Mouse (Mus musculus): Measurements from ENCODE around the gene Tst. TPM values are rescaled to one million over a fixed set of nuclear protein-coding genes. Genes with fewer than 3 reads are reported as not detected.
A peak's percentile ranks its signal among the peaks of the same experiment; 100 is the strongest.

The Tst gene
- 1.8 and 2.0 TPM in 2 replicates for total RNA-seq (2012; rRNA removed)
- 0.66 and 0.67 TPM in 2 replicates for total RNA-seq (2014; rRNA removed)
- 0.56 and 0.57 TPM in 2 replicates for polyA plus RNA-seq (2012; ENCODE audit: insufficient read length, low read depth)

DNA sequence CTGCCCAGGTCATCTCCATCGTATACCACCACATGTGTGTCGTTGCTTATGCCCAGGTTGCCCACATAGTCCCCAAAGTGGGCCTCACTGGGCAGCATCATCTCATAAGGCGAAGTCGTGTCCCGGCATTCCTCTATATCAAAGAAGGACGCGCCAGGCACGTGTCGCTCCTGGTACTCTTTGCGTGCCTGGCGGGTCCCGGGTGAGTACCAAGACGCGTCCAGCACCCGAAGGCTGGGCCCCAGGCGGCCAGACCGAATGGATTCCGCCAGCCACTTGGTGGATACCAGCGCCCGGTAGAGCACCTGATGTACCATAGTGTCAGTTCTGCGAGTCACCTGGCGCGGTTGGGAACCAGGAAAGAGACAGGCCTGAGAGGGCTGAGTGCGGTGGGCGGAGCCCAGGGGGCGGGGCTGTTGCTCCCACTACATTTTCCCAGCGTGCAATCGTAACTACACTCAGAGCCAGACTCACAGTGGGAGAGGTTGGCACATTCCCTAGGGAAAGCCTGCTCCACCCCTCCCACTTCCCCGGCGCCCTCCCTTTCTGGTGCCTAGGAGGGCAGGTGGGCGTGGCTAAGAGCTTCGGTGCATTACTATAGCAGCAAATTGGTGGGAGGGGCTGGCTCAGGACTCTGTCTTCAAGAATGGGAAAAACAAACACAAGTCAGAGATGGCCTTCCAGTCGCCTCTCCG is at the start of gene Tst:
Gene Tst (minus strand): TSS at position 391 of the 695 bp plus-strand sequence.
- dilution Hi-C loops (cut with MboI; ENCODE audit: extremely low pct_ligation_motif_present, extremely low pct_unique_long_range_greater_than_20kb, low sequenced_read_pairs): no loop called here
- H3K36me3 ChIP-seq (replicated peaks in 1 of 2; ENCODE audit: control insufficient read depth in 1 of 2, insufficient read depth in 1 of 2, low read length in 1 of 2): peaks cover 8 to 10% of the 10 kb centered on the region in 2 experiments
- peak within 1 kb of the TSS; percentile 69 to 89 (median 75) for H3K4me3 ChIP-seq (replicated peaks in 1 of 3; ENCODE audit: low read depth in 2 of 3, low read length in 2 of 3, poor library complexity in 1 of 3)
- peak within 1 kb of the TSS; percentile 22; the same call in 1 of the 2 replicates for H3K27ac ChIP-seq (ENCODE audit: insufficient read depth, low read depth)
- H3K9ac ChIP-seq (ENCODE audit: insufficient read depth, low read depth): peak within 1 kb of the TSS; percentile 57
- peak within 1 kb of the TSS; percentile 76 for H3K4me2 ChIP-seq (ENCODE audit: insufficient read depth, low read depth, poor library complexity, severe bottlenecking)
- in situ Hi-C loops (cut with MboI; ENCODE audit: low pct_ligation_motif_present, low pct_unique_long_range_greater_than_20kb, low sequenced_read_pairs): no loop called here
- peaks cover 22% of the 10 kb centered on the region for H3K27me3 ChIP-seq (replicated peaks)
- H3K79me2 ChIP-seq (replicated peaks; ENCODE audit: control insufficient read depth, extremely low read depth, insufficient read depth, poor library complexity, severe bottlenecking): no peaks in the 10 kb centered on the region
- peaks cover 3 to 17% of the 10 kb centered on the region in 2 experiments for H3K4me1 ChIP-seq (ENCODE audit: control insufficient read depth in 1 of 2, insufficient read depth in 2 of 2)
- TF ChIP-seq MYC (IDR thresholded peaks at IDR 0.05; ENCODE audit: low read depth, low read length) (no peak), KAT2A (IDR thresholded peaks at IDR 0.05; ENCODE audit: insufficient replicate concordance, low read length) (no peak), PAX5 (IDR thresholded peaks at IDR 0.05; ENCODE audit: low read length) (no peak), MAX (IDR thresholded peaks at IDR 0.05; ENCODE audit: low read length) (no peak), HCFC1 (IDR thresholded peaks at IDR 0.05; ENCODE audit: low read depth, low read length) (no peak), MXI1 (IDR thresholded peaks at IDR 0.05; ENCODE audit: low read depth, low read length) (peak; percentile 33; the same call in 1 of the 2 replicates), IRF4 (IDR thresholded peaks at IDR 0.05; ENCODE audit: low read depth, low read length) (peak; percentile 22; the same call in 1 of the 2 replicates), MEF2A (IDR thresholded peaks at IDR 0.05; ENCODE audit: borderline replicate concordance, low read depth, low read length) (no peak)
- no peaks in the 10 kb centered on the region for H3K9me3 ChIP-seq (replicated peaks; ENCODE audit: low read length)
- peak; percentile 70 for DNase-seq (ENCODE audit: extremely low read depth)

DNA sequence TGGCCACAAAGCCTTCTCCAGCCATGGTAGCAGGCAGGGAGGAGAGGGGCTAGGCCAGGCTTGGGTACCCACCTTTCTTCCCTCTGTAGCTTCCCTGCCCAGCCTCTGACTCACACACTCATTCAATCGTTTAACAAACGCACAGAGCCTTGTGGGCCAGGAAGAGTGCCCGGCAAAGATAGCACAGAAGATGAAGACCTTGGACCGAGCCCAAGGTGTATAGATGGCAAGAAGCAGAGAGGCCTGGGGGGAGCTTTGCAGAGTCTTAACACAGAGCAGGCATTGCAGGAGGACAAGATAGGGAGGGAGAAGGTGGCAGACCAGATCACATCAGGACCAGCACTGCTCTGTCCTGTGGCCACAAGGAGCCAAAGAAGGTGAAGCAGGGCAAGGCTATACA is 49.5 kb upstream of the Tst start:
- in situ Hi-C loops (cut with MboI; ENCODE audit: low pct_ligation_motif_present, low pct_unique_long_range_greater_than_20kb, low sequenced_read_pairs) (no loop called here), dilution Hi-C loops (cut with MboI; ENCODE audit: extremely low pct_ligation_motif_present, extremely low pct_unique_long_range_greater_than_20kb, low sequenced_read_pairs) (no loop called here)
- no peak overlapping the region for H3K9ac ChIP-seq (ENCODE audit: insufficient read depth, low read depth)
- H3K36me3 ChIP-seq (replicated peaks in 1 of 2; ENCODE audit: control insufficient read depth in 1 of 2, insufficient read depth in 1 of 2, low read length in 1 of 2): no peaks in the 10 kb centered on the region
- no peak overlapping the region for H3K27ac ChIP-seq (ENCODE audit: insufficient read depth, low read depth)
- TF ChIP-seq MAZ (IDR thresholded peaks at IDR 0.05; ENCODE audit: low read depth, low read length) (no peak), ELF1 (IDR thresholded peaks at IDR 0.05; ENCODE audit: low read depth, low read length) (no peak), MYC (IDR thresholded peaks at IDR 0.05; ENCODE audit: low read depth, low read length) (no peak), HCFC1 (IDR thresholded peaks at IDR 0.05; ENCODE audit: low read depth, low read length) (no peak), RCOR1 (conservative IDR thresholded peaks at IDR 0.05; ENCODE audit: low read depth, low read length) (no peak), RAD21 (IDR thresholded peaks at IDR 0.05; ENCODE audit: low read depth, low read length) (no peak), ZMIZ1 (IDR thresholded peaks at IDR 0.05; ENCODE audit: low read depth, low read length) (no peak), CHD2 (IDR thresholded peaks at IDR 0.05; ENCODE audit: low read length) (no peak), IRF4 (IDR thresholded peaks at IDR 0.05; ENCODE audit: low read depth, low read length) (no peak), POLR2AphosphoS2 (IDR thresholded peaks at IDR 0.05; ENCODE audit: low read depth, low read length) (no peak), MAFK (IDR thresholded peaks at IDR 0.05; ENCODE audit: insufficient replicate concordance, low read length) (no peak)
- DNase-seq (ENCODE audit: extremely low read depth): no peak
- no peak overlapping the region for H3K4me3 ChIP-seq (replicated peaks in 1 of 3; ENCODE audit: low read depth in 2 of 3, low read length in 2 of 3, poor library complexity in 1 of 3)
- H3K9me3 ChIP-seq (replicated peaks; ENCODE audit: low read length): peaks cover 3% of the 10 kb centered on the region
- H3K4me2 ChIP-seq (ENCODE audit: insufficient read depth, low read depth, poor library complexity, severe bottlenecking): no peak overlapping the region
- no peaks in the 10 kb centered on the region for H3K27me3 ChIP-seq (replicated peaks)
- peaks cover 29 to 38% of the 10 kb centered on the region in 2 experiments for H3K4me1 ChIP-seq (ENCODE audit: control insufficient read depth in 1 of 2, insufficient read depth in 2 of 2)
- H3K79me2 ChIP-seq (replicated peaks; ENCODE audit: control insufficient read depth, extremely low read depth, insufficient read depth, poor library complexity, severe bottlenecking): no peaks in the 10 kb centered on the region
